Mouse (Mus musculus) embryonic facial prominence, embryonic 15.5 days (tissue): ENCODE results near the gene Esr1. TPM values are rescaled to one million over a fixed set of nuclear protein-coding genes. Genes with fewer than 3 reads are reported as not detected.

Experiments used
- ATAC-seq: fragments of 200-750 bp; cut with Nextera tagmentation; 2 replicates; pipeline ENCODE4 v1.8.0; 2017; ENCODE audit warnings: low read depth, moderate TSS enrichment; ENCODE audit not compliant: insufficient number of reproducible peaks, low FRiP score, low TSS enrichment
- H3K27ac ChIP-seq: fragments of 300-500 bp; sonication (generic); replicated peaks from 2 replicates; pipeline ENCODE4 v1.5.1; 2015; ENCODE audit warnings: mild to moderate bottlenecking, inconsistent platforms
- H3K27me3 ChIP-seq: fragments of 300-500 bp; sonication (generic); 2 replicates; pipeline ENCODE4 v1.6.1; 2015; ENCODE audit warnings: inconsistent platforms
- H3K36me3 ChIP-seq: fragments of 300-500 bp; sonication (generic); 2 replicates; pipeline ENCODE4 v1.6.1; 2015; ENCODE audit warnings: mild to moderate bottlenecking, inconsistent platforms
- H3K4me1 ChIP-seq: fragments of 300-500 bp; sonication (generic); 2 replicates; pipeline ENCODE4 v1.6.1; 2015; ENCODE audit warnings: inconsistent platforms
- H3K4me2 ChIP-seq: fragments of 300-500 bp; sonication (generic); replicated peaks from 2 replicates; pipeline ENCODE4 v1.6.1; 2015; ENCODE audit warnings: mild to moderate bottlenecking, inconsistent platforms
- H3K4me3 ChIP-seq: fragments of 300-500 bp; sonication (generic); replicated peaks from 2 replicates; pipeline ENCODE4 v1.5.1; 2015; ENCODE audit warnings: mild to moderate bottlenecking, inconsistent platforms
- H3K9ac ChIP-seq: fragments of 300-500 bp; sonication (generic); 2 replicates; pipeline ENCODE4 v1.6.1; 2015; ENCODE audit warnings: inconsistent platforms
- H3K9me3 ChIP-seq: fragments of 300-500 bp; sonication (generic); replicated peaks from 2 replicates; pipeline ENCODE4 v1.6.1; 2016; ENCODE audit warnings: inconsistent platforms
- WGBS: fragments of 180-500 bp; shearing (Covaris S2); methylation state at CpG from one replicate; pipeline ENCODE4 v1.1.7; 2015; 5-methylcytosine and 5-hydroxymethylcytosine counted together
- polyA plus RNA-seq: library from polyadenylated mRNA; unstranded; fragments of >200 nt; fragmentation: Nextera tagmentation; extraction: Ambion mirVana; gene quantifications from 2 replicates; pipeline ENCODE4 v1.2.1, GENCODE M21; 2015

The Esr1 gene
- polyA plus RNA-seq, 1 experiment from 2014 or later, result 0.37 TPM

- no peak overlapping the region for H3K4me2 ChIP-seq
- ATAC-seq, result no peak
Observed at GRCm38 (mm10) chr10:5008795-5009366, 397.5 kb downstream of the Esr1 start.

GRCm38 (mm10) chr10:5012004-5012403, 400.6 kb downstream of the Esr1 start:
- Histone ChIP-seq H3K27ac (no peak overlapping the region), H3K4me2 (no peak overlapping the region), H3K4me3 (no peak overlapping the region), H3K9me3 (no peaks in the 10 kb centered on the region), H3K27me3 (no peaks in the 10 kb centered on the region), H3K36me3 (no peaks in the 10 kb centered on the region), H3K9ac (no peak overlapping the region), H3K4me1 (no peaks in the 10 kb centered on the region)
- ATAC-seq, result no peak

More at GRCm38 (mm10) chr10:5008795-5009366, 397.5 kb downstream of the Esr1 start:
- Histone ChIP-seq H3K4me3 (no peak overlapping the region), H3K9ac (no peak overlapping the region), H3K36me3 (no peaks in the 10 kb centered on the region), H3K27me3 (no peaks in the 10 kb centered on the region), H3K27ac (no peak overlapping the region), H3K9me3 (no peaks in the 10 kb centered on the region), H3K4me1 (no peaks in the 10 kb centered on the region)
- WGBS, result 67% methylated on average over 8 of the region's 8 CpGs

GRCm38 (mm10) chr10:5014976-5015375, 403.6 kb downstream of the Esr1 start:
- Histone ChIP-seq H3K27me3 (no peaks in the 10 kb centered on the region), H3K9ac (no peak overlapping the region), H3K4me3 (no peak overlapping the region), H3K9me3 (no peaks in the 10 kb centered on the region), H3K27ac (no peak overlapping the region), H3K4me1 (no peaks in the 10 kb centered on the region), H3K4me2 (no peak overlapping the region), H3K36me3 (no peaks in the 10 kb centered on the region)
- no peak for ATAC-seq
- 77% methylated on average over 1 of the region's 1 CpGs for WGBS

- ATAC-seq, result no peak
- Histone ChIP-seq H3K27me3 (no peaks in the 10 kb centered on the region), H3K4me2 (no peak overlapping the region), H3K9me3 (no peaks in the 10 kb centered on the region), H3K4me3 (no peak overlapping the region), H3K9ac (no peak overlapping the region), H3K27ac (no peak overlapping the region), H3K36me3 (no peaks in the 10 kb centered on the region), H3K4me1 (no peaks in the 10 kb centered on the region)
- 64% methylated on average over 1 of the region's 1 CpGs for WGBS
Observed at GRCm38 (mm10) chr10:5017148-5017547, 405.8 kb downstream of the Esr1 start.

GRCm38 (mm10) chr10:5025906-5026305, 414.5 kb downstream of the Esr1 start:
- no peaks in the 10 kb centered on the region for H3K4me1 ChIP-seq
- no peak for ATAC-seq
- 0 out of 2 replicates have a peak, but pooled peaks cover 4% of the 10 kb centered on the region for H3K36me3 ChIP-seq
- H3K27me3 ChIP-seq, result no peaks in the 10 kb centered on the region
- H3K9ac ChIP-seq, result no peak overlapping the region
- WGBS, result 92% methylated on average over 4 of the region's 4 CpGs
- no peak overlapping the region for H3K4me3 ChIP-seq
- no peaks in the 10 kb centered on the region for H3K9me3 ChIP-seq
- no peak overlapping the region for H3K4me2 ChIP-seq
- H3K27ac ChIP-seq, result no peak overlapping the region

GRCm38 (mm10) chr10:5027208-5027607, 415.8 kb downstream of the Esr1 start:
- Histone ChIP-seq H3K9me3 (no peaks in the 10 kb centered on the region), H3K27ac (no peak overlapping the region), H3K9ac (no peak overlapping the region), H3K4me2 (no peak overlapping the region), H3K27me3 (no peaks in the 10 kb centered on the region), H3K36me3 (peaks cover 4% of the 10 kb centered on the region; the same call in 1 of the 2 replicates), H3K4me1 (no peaks in the 10 kb centered on the region), H3K4me3 (no peak overlapping the region)
- 80% methylated on average over 1 of the region's 1 CpGs for WGBS
- ATAC-seq, result no peak

GRCm38 (mm10) chr10:5028301-5028700, 416.9 kb downstream of the Esr1 start:
- no peaks in the 10 kb centered on the region for H3K9me3 ChIP-seq
- no peak overlapping the region for H3K4me3 ChIP-seq
- H3K4me1 ChIP-seq, result no peaks in the 10 kb centered on the region
- no peak overlapping the region for H3K27ac ChIP-seq
- no peak overlapping the region for H3K9ac ChIP-seq
- H3K36me3 ChIP-seq, result peaks cover 4% of the 10 kb centered on the region; the same call in 1 of the 2 replicates
- H3K27me3 ChIP-seq, result no peaks in the 10 kb centered on the region
- 86% methylated on average over 9 of the region's 9 CpGs for WGBS
- no peak for ATAC-seq
- H3K4me2 ChIP-seq, result no peak overlapping the region

GRCm38 (mm10) chr10:5029161-5029560, 417.8 kb downstream of the Esr1 start:
- Histone ChIP-seq H3K27ac (no peak overlapping the region), H3K9me3 (no peaks in the 10 kb centered on the region), H3K27me3 (no peaks in the 10 kb centered on the region), H3K4me2 (no peak overlapping the region), H3K36me3 (peaks cover 4% of the 10 kb centered on the region; the same call in 1 of the 2 replicates), H3K4me3 (no peak overlapping the region), H3K4me1 (no peaks in the 10 kb centered on the region), H3K9ac (no peak overlapping the region)
- WGBS, result 58% methylated on average over 2 of the region's 2 CpGs
- ATAC-seq, result no peak

- peaks cover 4% of the 10 kb centered on the region; the same call in 1 of the 2 replicates for H3K36me3 ChIP-seq
- 85% methylated on average over 1 of the region's 1 CpGs for WGBS
- no peak overlapping the region for H3K27ac ChIP-seq
- H3K4me2 ChIP-seq, result no peak overlapping the region
- no peak overlapping the region for H3K4me3 ChIP-seq
- no peaks in the 10 kb centered on the region for H3K4me1 ChIP-seq
- no peaks in the 10 kb centered on the region for H3K27me3 ChIP-seq
- H3K9me3 ChIP-seq, result no peaks in the 10 kb centered on the region
- H3K9ac ChIP-seq, result no peak overlapping the region
- no peak for ATAC-seq
Observed at GRCm38 (mm10) chr10:5029883-5030282, 418.5 kb downstream of the Esr1 start.

GRCm38 (mm10) chr10:5032192-5033048, 421.0 kb downstream of the Esr1 start:
- H3K4me3 ChIP-seq, result no peak overlapping the region
- WGBS, result 75% methylated on average over 15 of the region's 15 CpGs
- no peak for ATAC-seq

GRCm38 (mm10) chr10:5041254-5041653, 429.9 kb downstream of the Esr1 start:
- ATAC-seq, result no peak
- Histone ChIP-seq H3K9me3 (no peaks in the 10 kb centered on the region), H3K4me3 (no peak overlapping the region), H3K36me3 (peaks cover 20% of the 10 kb centered on the region; the same call in 1 of the 2 replicates), H3K27ac (no peak overlapping the region), H3K27me3 (no peaks in the 10 kb centered on the region), H3K9ac (no peak overlapping the region), H3K4me2 (no peak overlapping the region), H3K4me1 (no peaks in the 10 kb centered on the region)
- WGBS, result 75% methylated on average over 8 of the region's 8 CpGs

More at GRCm38 (mm10) chr10:5032192-5033048, 421.0 kb downstream of the Esr1 start:
- Histone ChIP-seq H3K9me3 (no peaks in the 10 kb centered on the region), H3K27ac (no peak overlapping the region), H3K36me3 (peaks cover 8% of the 10 kb centered on the region; the same call in 1 of the 2 replicates), H3K9ac (no peak overlapping the region), H3K4me2 (no peak overlapping the region), H3K4me1 (no peaks in the 10 kb centered on the region), H3K27me3 (no peaks in the 10 kb centered on the region)
